Mouse (Mus musculus) forebrain, embryonic 16.5 days (tissue): ENCODE data around the gene Stmn1. TPM values are rescaled to one million over a fixed set of nuclear protein-coding genes. Genes with fewer than 3 reads are reported as not detected.

Experiments used
- ATAC-seq: fragments of 200-750 bp; cut with Nextera tagmentation; 2 replicates; pipeline ENCODE4 v1.8.0; 2017; ENCODE audit warnings: mild to moderate bottlenecking, moderate library complexity
- H3K27ac ChIP-seq: fragments of 300-500 bp; sonication (generic); 2 replicates; pipeline ENCODE4 v1.5.1; 2014; ENCODE audit warnings: low read length, control low read depth
- H3K27me3 ChIP-seq: fragments of 300-500 bp; sonication (generic); replicated peaks from 2 replicates; pipeline ENCODE4 v1.6.1; 2014; ENCODE audit warnings: low read length; ENCODE audit not compliant: control insufficient read depth, insufficient read depth
- H3K36me3 ChIP-seq: fragments of 300-500 bp; sonication (generic); 2 replicates; pipeline ENCODE4 v1.6.1; 2014; ENCODE audit not compliant: control insufficient read depth, insufficient read depth
- H3K4me1 ChIP-seq: fragments of 300-500 bp; sonication (generic); replicated peaks from 2 replicates; pipeline ENCODE4 v1.6.1; 2014; ENCODE audit warnings: low read length; ENCODE audit not compliant: control insufficient read depth, insufficient read depth
- H3K4me2 ChIP-seq: fragments of 300-500 bp; sonication (generic); 2 replicates; pipeline ENCODE4 v1.6.1; 2014; ENCODE audit warnings: mild to moderate bottlenecking, low read length, control low read depth
- H3K4me3 ChIP-seq: fragments of 300-500 bp; sonication (generic); replicated peaks from 2 replicates; pipeline ENCODE4 v1.5.1; 2014; ENCODE audit warnings: mild to moderate bottlenecking, low read length, control low read depth
- H3K9ac ChIP-seq: fragments of 300-500 bp; sonication (generic); replicated peaks from 2 replicates; pipeline ENCODE4 v1.6.1; 2014; ENCODE audit warnings: low read depth, low read length, control low read depth
- H3K9me3 ChIP-seq: fragments of 300-500 bp; sonication (generic); 2 replicates; pipeline ENCODE4 v1.6.1; 2016; ENCODE audit warnings: low read length; ENCODE audit not compliant: control insufficient read depth
- WGBS: fragments of 180-500 bp; shearing (Covaris S2); extraction: QIAGEN DNeasy Blood & Tissue Kit; methylation state at CpG from one replicate; pipeline ENCODE4 v1.1.7; 2014; 5-methylcytosine and 5-hydroxymethylcytosine counted together
- microRNA-seq: library from miRNA; unstranded; fragments of <30 nt; microRNA quantifications from one replicate; pipeline ENCODE4, GENCODE M21; 2017
- polyA plus RNA-seq: library from polyadenylated mRNA; unstranded; fragments of >200 nt; fragmentation: Nextera tagmentation; extraction: Ambion mirVana; gene quantifications from 2 replicates; pipeline ENCODE4 v1.2.1, GENCODE M21; 2015

Gene Stmn1
- polyA plus RNA-seq, 1 experiment from 2014 or later: 7,901 TPM

GRCm38 (mm10) chr4:134514309-134514930, 46.3 kb downstream of the Stmn1 start:
- no peak overlapping the region for H3K4me3 ChIP-seq
- H3K27ac ChIP-seq: no peak overlapping the region
- no peaks in the 10 kb centered on the region for H3K9me3 ChIP-seq
- H3K9ac ChIP-seq: no peak overlapping the region
- ATAC-seq: no peak
- H3K27me3 ChIP-seq: no peaks in the 10 kb centered on the region
- H3K4me1 ChIP-seq: peaks cover 11% of the 10 kb centered on the region
- H3K36me3 ChIP-seq: no peaks in the 10 kb centered on the region
- H3K4me2 ChIP-seq: no peak overlapping the region
- WGBS: 94% methylated on average over 11 of the region's 11 CpGs

GRCm38 (mm10) chr4:134515614-134516013, 47.5 kb downstream of the Stmn1 start:
- Histone ChIP-seq H3K4me3 (no peak overlapping the region), H3K4me1 (peaks cover 11% of the 10 kb centered on the region), H3K9ac (no peak overlapping the region), H3K27ac (no peak overlapping the region), H3K4me2 (no peak overlapping the region), H3K36me3 (no peaks in the 10 kb centered on the region), H3K27me3 (no peaks in the 10 kb centered on the region), H3K9me3 (no peaks in the 10 kb centered on the region)
- WGBS: 75% methylated on average over 7 of the region's 7 CpGs
- no peak for ATAC-seq

- H3K4me1 ChIP-seq: peaks cover 4% of the 10 kb centered on the region
- H3K9me3 ChIP-seq: no peaks in the 10 kb centered on the region
- H3K4me3 ChIP-seq: no peak overlapping the region
- WGBS: 79% methylated on average over 8 of the region's 8 CpGs
- peak overlapping the region; percentile 37 for H3K27ac ChIP-seq
- no peak overlapping the region for H3K4me2 ChIP-seq
- no peak for ATAC-seq
- H3K27me3 ChIP-seq: no peaks in the 10 kb centered on the region
- no peak overlapping the region for H3K9ac ChIP-seq
- H3K36me3 ChIP-seq: no peaks in the 10 kb centered on the region
These were observed 48.9 kb downstream of the Stmn1 start for GRCm38 (mm10) chr4:134516981-134517380.

- Histone ChIP-seq H3K36me3 (no peaks in the 10 kb centered on the region), H3K27me3 (no peaks in the 10 kb centered on the region), H3K4me3 (no peak overlapping the region), H3K4me1 (peaks cover 3% of the 10 kb centered on the region), H3K27ac (no peak overlapping the region), H3K9me3 (no peaks in the 10 kb centered on the region), H3K4me2 (no peak overlapping the region), H3K9ac (no peak overlapping the region)
- ATAC-seq: no peak
- 88% methylated on average over 10 of the region's 10 CpGs for WGBS
These were observed 49.6 kb downstream of the Stmn1 start for GRCm38 (mm10) chr4:134517719-134518118.

- no peak overlapping the region for H3K4me2 ChIP-seq
- no peaks in the 10 kb centered on the region; the same call in 1 of the 2 replicates for H3K4me1 ChIP-seq
- no peaks in the 10 kb centered on the region for H3K36me3 ChIP-seq
- no peak overlapping the region for H3K27ac ChIP-seq
- no peak overlapping the region for H3K9ac ChIP-seq
- no peaks in the 10 kb centered on the region for H3K27me3 ChIP-seq
- ATAC-seq: no peak
- H3K4me3 ChIP-seq: no peak overlapping the region
- no peaks in the 10 kb centered on the region for H3K9me3 ChIP-seq
- WGBS: 83% methylated on average over 4 of the region's 4 CpGs
These were observed 50.4 kb downstream of the Stmn1 start for GRCm38 (mm10) chr4:134518541-134518940.

- H3K4me2 ChIP-seq: no peak overlapping the region
- H3K4me3 ChIP-seq: no peak overlapping the region
- H3K9ac ChIP-seq: no peak overlapping the region
- no peaks in the 10 kb centered on the region for H3K27me3 ChIP-seq
- no peak overlapping the region for H3K27ac ChIP-seq
- no peak for ATAC-seq
- no peaks in the 10 kb centered on the region for H3K36me3 ChIP-seq
- no peaks in the 10 kb centered on the region; the same call in 1 of the 2 replicates for H3K4me1 ChIP-seq
- no peaks in the 10 kb centered on the region for H3K9me3 ChIP-seq
These were observed 51.2 kb downstream of the Stmn1 start for GRCm38 (mm10) chr4:134519281-134519680.

Small RNA genes lying within 50 kb of the gene (microRNA-seq; reads per million reads assigned to microRNA genes)
- gene Gm23634: 1.0 reads per million

Other genes starting within 250 kb of the Stmn1 start
- gene Catsper4, start 240.9 kb upstream of the Stmn1 start, polyA plus RNA-seq: not detected in 2 replicates
- 0.21 and 0.33 TPM in 2 replicates for gene Cnksr1, start 229.9 kb upstream of the Stmn1 start, polyA plus RNA-seq
- gene E130218I03Rik, start 224.7 kb upstream of the Stmn1 start, polyA plus RNA-seq: 0.31 and 0.61 TPM in 2 replicates
- gene Zfp593, start 222.7 kb upstream of the Stmn1 start, polyA plus RNA-seq: 17.1 TPM in 2 replicates
- gene Gm30191, start 221.4 kb upstream of the Stmn1 start, polyA plus RNA-seq: not detected in 2 replicates
- 12.2 and 12.5 TPM in 2 replicates for gene Grrp1, start 214.2 kb upstream of the Stmn1 start, polyA plus RNA-seq
- gene Pdik1l, start 180.4 kb upstream of the Stmn1 start, polyA plus RNA-seq: 46.7 and 47.1 TPM in 2 replicates
- gene Trim63, start 153.2 kb upstream of the Stmn1 start, polyA plus RNA-seq: 0.15 and 0.26 TPM in 2 replicates
- gene Slc30a2, start 125.1 kb upstream of the Stmn1 start, polyA plus RNA-seq: 0.15 and 0.17 TPM in 2 replicates
- gene Extl1, start 84.5 kb upstream of the Stmn1 start, polyA plus RNA-seq: 0.45 and 0.56 TPM in 2 replicates
- gene Pafah2, start 72.0 kb upstream of the Stmn1 start, polyA plus RNA-seq: 8.1 and 9.3 TPM in 2 replicates
- 14.4 and 14.7 TPM in 2 replicates for gene Paqr7, start 28.4 kb downstream of the Stmn1 start, polyA plus RNA-seq
- gene Aunip, start 42.7 kb downstream of the Stmn1 start, polyA plus RNA-seq: 4.2 and 4.4 TPM in 2 replicates
- 166 and 180 TPM in 2 replicates for gene Mtfr1l, start 67.1 kb downstream of the Stmn1 start, polyA plus RNA-seq
- 7.9 and 8.1 TPM in 2 replicates for gene Selenon, start 83.8 kb downstream of the Stmn1 start, polyA plus RNA-seq
- gene Man1c1, start 236.0 kb downstream of the Stmn1 start, polyA plus RNA-seq: 2.3 and 2.9 TPM in 2 replicates